Mouse (Mus musculus): Measurements from ENCODE around the gene Bnipl. TPM values are rescaled to one million over a fixed set of nuclear protein-coding genes. Genes with fewer than 3 reads are reported as not detected.

Gene Bnipl
- total RNA-seq (2015; ENCODE audit: low replicate concordance): not detected in 2 replicates
- not detected in 2 replicates for total RNA-seq (2017; ENCODE audit: low replicate concordance)

GRCm38 (mm10) chr3:95250783-95251424 lies at the start of gene Bnipl:
Bnipl (minus strand) TSS chr3:95251193.
- ATAC-seq (replicated peaks; ENCODE audit: low FRiP score, poor library complexity, severe bottlenecking): no peak

GRCm38 (mm10) chr3:95298018-95298417 lies 47.0 kb upstream of the Bnipl start:
- ATAC-seq (replicated peaks; ENCODE audit: low FRiP score, poor library complexity, severe bottlenecking): no peak

GRCm38 (mm10) chr3:95296103-95296469 lies 45.1 kb upstream of the Bnipl start:
- ATAC-seq (replicated peaks; ENCODE audit: low FRiP score, poor library complexity, severe bottlenecking): peak; percentile 86

GRCm38 (mm10) chr3:95295321-95296102 lies 44.5 kb upstream of the Bnipl start:
- peak; percentile 28; the same call in 1 of the 2 replicates for ATAC-seq (replicated peaks; ENCODE audit: low FRiP score, poor library complexity, severe bottlenecking)

GRCm38 (mm10) chr3:95294718-95295117 lies 43.7 kb upstream of the Bnipl start:
- no peak for ATAC-seq (replicated peaks; ENCODE audit: low FRiP score, poor library complexity, severe bottlenecking)

GRCm38 (mm10) chr3:95294316-95294715 lies 43.3 kb upstream of the Bnipl start:
- no peak for ATAC-seq (replicated peaks; ENCODE audit: low FRiP score, poor library complexity, severe bottlenecking)

- no peak for ATAC-seq (replicated peaks; ENCODE audit: low FRiP score, poor library complexity, severe bottlenecking)
Measured at GRCm38 (mm10) chr3:95293537-95293936, 42.5 kb upstream of the Bnipl start.

- no peak for ATAC-seq (replicated peaks; ENCODE audit: low FRiP score, poor library complexity, severe bottlenecking)
Measured at GRCm38 (mm10) chr3:95292899-95293298, 41.9 kb upstream of the Bnipl start.

GRCm38 (mm10) chr3:95291041-95291440 lies 40.0 kb upstream of the Bnipl start:
- no peak for ATAC-seq (replicated peaks; ENCODE audit: low FRiP score, poor library complexity, severe bottlenecking)

GRCm38 (mm10) chr3:95290156-95290555 lies 39.2 kb upstream of the Bnipl start:
- ATAC-seq (replicated peaks; ENCODE audit: low FRiP score, poor library complexity, severe bottlenecking): no peak

- no peak for ATAC-seq (replicated peaks; ENCODE audit: low FRiP score, poor library complexity, severe bottlenecking)
Measured at GRCm38 (mm10) chr3:95289419-95289818, 38.4 kb upstream of the Bnipl start.

GRCm38 (mm10) chr3:95287541-95287940 lies 36.5 kb upstream of the Bnipl start:
- no peak for ATAC-seq (replicated peaks; ENCODE audit: low FRiP score, poor library complexity, severe bottlenecking)

- no peak for ATAC-seq (replicated peaks; ENCODE audit: low FRiP score, poor library complexity, severe bottlenecking)
Measured at GRCm38 (mm10) chr3:95286510-95286909, 35.5 kb upstream of the Bnipl start.

- ATAC-seq (replicated peaks; ENCODE audit: low FRiP score, poor library complexity, severe bottlenecking): no peak
Measured at GRCm38 (mm10) chr3:95286011-95286410, 35.0 kb upstream of the Bnipl start.

GRCm38 (mm10) chr3:95285390-95285789 lies 34.4 kb upstream of the Bnipl start:
- ATAC-seq (replicated peaks; ENCODE audit: low FRiP score, poor library complexity, severe bottlenecking): no peak

GRCm38 (mm10) chr3:95284501-95285281 lies 33.7 kb upstream of the Bnipl start:
- no peak for ATAC-seq (replicated peaks; ENCODE audit: low FRiP score, poor library complexity, severe bottlenecking)

GRCm38 (mm10) chr3:95284062-95284461 lies 33.1 kb upstream of the Bnipl start:
- ATAC-seq (replicated peaks; ENCODE audit: low FRiP score, poor library complexity, severe bottlenecking): no peak

GRCm38 (mm10) chr3:95283589-95283941 lies 32.6 kb upstream of the Bnipl start:
- ATAC-seq (replicated peaks; ENCODE audit: low FRiP score, poor library complexity, severe bottlenecking): 0 out of 2 replicates have a peak, but pooled peaks have one; percentile 3

GRCm38 (mm10) chr3:95282865-95283588 lies 32.0 kb upstream of the Bnipl start:
- ATAC-seq (replicated peaks; ENCODE audit: low FRiP score, poor library complexity, severe bottlenecking): peak; percentile 73

- ATAC-seq (replicated peaks; ENCODE audit: low FRiP score, poor library complexity, severe bottlenecking): peak; percentile 35
Measured at GRCm38 (mm10) chr3:95282381-95282864, 31.4 kb upstream of the Bnipl start.

Measured in erythroid progenitor cell, adult 5-6 weeks (primary cell).